17 mouse cellular contexts compared by ENCODE assay signal in the genomic region with DNA sequence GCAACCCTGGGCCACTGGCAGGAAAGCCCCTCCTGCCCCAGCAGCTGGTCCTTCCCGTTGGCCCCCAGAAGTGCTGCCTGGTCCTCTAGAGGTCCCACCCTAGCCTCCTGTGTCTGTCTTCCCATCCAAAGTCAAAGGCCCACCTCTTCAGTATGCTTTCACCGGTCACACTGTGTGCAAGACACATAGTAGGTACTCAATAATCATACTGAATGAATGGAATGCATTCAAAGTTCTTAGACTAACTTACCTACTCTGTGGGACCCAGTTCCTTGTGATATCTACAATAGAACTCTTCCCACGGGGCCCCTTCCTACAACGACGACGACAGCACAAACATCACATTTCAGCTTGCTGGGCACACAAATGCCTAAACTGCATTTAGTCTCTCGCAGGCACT. TPM values are rescaled to one million over a fixed set of nuclear protein-coding genes. Genes with fewer than 3 reads are reported as not detected.
DNase-seq lines count a peak whose midpoint lies in the region; ATAC-seq and TF ChIP-seq lines count a peak whose summit lies in the region.
"Had no signal": no experiment of that assay in that cellular context is flagged by ENCODE, and none has a peak within 500 bp of the region (broad histone marks: within the 10 kb centered on the region; RNA-seq: fewer than 3 reads in every experiment).

No protein-coding gene starts in this region.

- TF ChIP-seq POLR2A in cerebellum, adult 2 months (IDR thresholded peaks at IDR 0.05; ENCODE audit: borderline replicate concordance, insufficient read depth, low read length), result no peak
- no peak for TF ChIP-seq POLR2A in liver, adult 2 months (IDR thresholded peaks at IDR 0.05; ENCODE audit: extremely low read depth, insufficient read depth, low read length)

- no peaks in the 10 kb centered on the region for H3K27me3 ChIP-seq in cerebellum, adult 2 months (ENCODE audit: control insufficient read depth, insufficient read depth, low read length)
- H3K27me3 ChIP-seq in liver, adult 2 months (ENCODE audit: control insufficient read depth, insufficient read depth, low read length), result no peaks in the 10 kb centered on the region
- H3K27me3 ChIP-seq in hindbrain, embryonic 13.5 days, result peaks cover 51% of the 10 kb centered on the region
- H3K27me3 ChIP-seq in midbrain, embryonic 16.5 days (ENCODE audit: control insufficient read depth, insufficient read depth, low read depth, low read length), result peaks cover 21% of the 10 kb centered on the region

- H3K27ac ChIP-seq in cerebellum, adult 2 months (ENCODE audit: insufficient read depth, low read length), result no peak overlapping the region
- H3K27ac ChIP-seq in liver, adult 2 months (replicated peaks; ENCODE audit: insufficient read depth, low read depth, low read length), result peak overlapping the region; percentile 97
- no peak overlapping the region for H3K27ac ChIP-seq in hindbrain, embryonic 13.5 days
- no peak overlapping the region for H3K27ac ChIP-seq in midbrain, embryonic 16.5 days (ENCODE audit: low read length)
- H3K27ac ChIP-seq: embryonic facial prominence, embryonic 13.5 days; kidney, postnatal 0 days; liver, embryonic 13.5 days had no signal

- no peak for ATAC-seq in cerebellum, adult (ENCODE audit: insufficient number of reproducible peaks, low FRiP score, low TSS enrichment)
- ATAC-seq in hindbrain, embryonic 13.5 days (ENCODE audit: low FRiP score), result no peak
- ATAC-seq in midbrain, embryonic 16.5 days, result no peak
- ATAC-seq: intestine, postnatal 0 days had no signal

- TF ChIP-seq CTCF in cerebellum, adult 2 months (IDR thresholded peaks at IDR 0.05; ENCODE audit: borderline replicate concordance, insufficient read depth, low read depth, low read length), result no peak
- TF ChIP-seq CTCF in liver, adult 2 months (IDR thresholded peaks at IDR 0.05; ENCODE audit: low read depth, low read length), result no peak

- H3K36me3 ChIP-seq in liver, adult 2 months (ENCODE audit: control insufficient read depth, insufficient read depth, low read length), result peaks cover 14% of the 10 kb centered on the region; the same call in 1 of the 2 replicates
- no peaks in the 10 kb centered on the region for H3K36me3 ChIP-seq in hindbrain, embryonic 13.5 days
- no peaks in the 10 kb centered on the region for H3K36me3 ChIP-seq in midbrain, embryonic 16.5 days (ENCODE audit: control insufficient read depth, insufficient read depth, low read length)
- H3K36me3 ChIP-seq: embryonic facial prominence, embryonic 13.5 days; liver, embryonic 13.5 days had no signal

- H3K4me2 ChIP-seq in hindbrain, embryonic 13.5 days, result peak overlapping the region; percentile 74; the same call in 1 of the 2 replicates
- H3K4me2 ChIP-seq in midbrain, embryonic 16.5 days (ENCODE audit: low read length), result no peak overlapping the region

- peak overlapping the region; percentile 3 for H3K4me3 ChIP-seq in cerebellum, adult 2 months (replicated peaks; ENCODE audit: insufficient read depth, low read depth, low read length)
- peak overlapping the region; percentile 92 for H3K4me3 ChIP-seq in liver, adult 2 months (ENCODE audit: insufficient read depth, low read depth, low read length)
- peak overlapping the region; percentile 44; the same call in 1 of the 2 replicates for H3K4me3 ChIP-seq in hindbrain, embryonic 13.5 days
- H3K4me3 ChIP-seq in midbrain, embryonic 16.5 days (ENCODE audit: low read depth, low read length), result 0 out of 2 replicates have a peak overlapping the region, but pooled peaks have one; percentile 3
- H3K4me3 ChIP-seq: liver, embryonic 13.5 days had no signal

- WGBS in cerebellum, adult 2 months, result 75% methylated on average over 7 of the region's 7 CpGs
- 27% methylated on average over 7 of the region's 7 CpGs for WGBS in liver, adult 2 months
- WGBS in hindbrain, embryonic 13.5 days, result 80% methylated on average over 7 of the region's 7 CpGs
- WGBS in midbrain, embryonic 16.5 days, result 81% methylated on average over 7 of the region's 7 CpGs

- no peaks in the 10 kb centered on the region for H3K4me1 ChIP-seq in cerebellum, adult 2 months (ENCODE audit: control insufficient read depth, insufficient read depth, low read length)
- H3K4me1 ChIP-seq in liver, adult 2 months (ENCODE audit: control insufficient read depth, insufficient read depth, low read length), result peaks cover 42% of the 10 kb centered on the region
- H3K4me1 ChIP-seq in hindbrain, embryonic 13.5 days (replicated peaks), result peaks cover 58% of the 10 kb centered on the region
- H3K4me1 ChIP-seq in midbrain, embryonic 16.5 days (ENCODE audit: control insufficient read depth, insufficient read depth, low read length), result peaks cover 14% of the 10 kb centered on the region

- no peak for DNase-seq in cerebellum, adult 2 months
- DNase-seq in liver, adult 2 months (ENCODE audit: extremely low read depth, low read depth, low spot score), result peak; percentile 36
- no peak for DNase-seq in liver
- DNase-seq in adrenal gland, postnatal 10 days, result no peak
- no peak for DNase-seq in left cerebral cortex, postnatal 4 days
- DNase-seq: cerebellum, adult 11-12 months; heart, adult 18-20 months; liver, embryonic 13.5 days; spleen, adult 18-20 months; thymus, postnatal 25 days had no signal

- no peaks in the 10 kb centered on the region for H3K9me3 ChIP-seq in hindbrain, embryonic 13.5 days
- no peaks in the 10 kb centered on the region for H3K9me3 ChIP-seq in midbrain, embryonic 16.5 days (replicated peaks; ENCODE audit: control insufficient read depth, low read length, poor library complexity, severe bottlenecking)
- H3K9me3 ChIP-seq: embryonic facial prominence, embryonic 13.5 days; liver, embryonic 13.5 days had no signal

- peak overlapping the region; percentile 94 for H3K9ac ChIP-seq in liver, adult 2 months (ENCODE audit: low read depth, low read length)
- H3K9ac ChIP-seq in hindbrain, embryonic 13.5 days, result 0 out of 2 replicates have a peak overlapping the region, but pooled peaks have one; percentile 46
- no peak overlapping the region for H3K9ac ChIP-seq in midbrain, embryonic 16.5 days (ENCODE audit: low read depth, low read length)
- H3K9ac ChIP-seq: embryonic facial prominence, embryonic 13.5 days; liver, embryonic 13.5 days had no signal

- intact Hi-C loops in left cerebral cortex, postnatal 4 days (cut with DNase I), result no loop called here

- peaks cover 35% of the 10 kb centered on the region for H3K79me2 ChIP-seq in liver, adult 2 months (ENCODE audit: control insufficient read depth, insufficient read depth, low read length)

RNA-seq across cellular contexts. Expression of gene Slc38a3, which starts 4.0 kb away (rescaled TPM):
- 145 and 152 TPM in 2 replicates for polyA plus RNA-seq in cerebellum, adult 2 months (2012; rRNA removed)
- total RNA-seq in liver, adult 2 months (2014; rRNA removed), result 982 and 1,378 TPM in 2 replicates
- 3,567 and 4,585 TPM in 2 replicates for polyA plus RNA-seq in liver, adult 2 months (2012; rRNA removed)
- polyA plus RNA-seq in hindbrain, embryonic 13.5 days (2015; fragmentation: Nextera tagmentation; extraction: Ambion mirVana), result 25.3 and 26.2 TPM in 2 replicates
- 31.1 and 34.0 TPM in 2 replicates for polyA plus RNA-seq in midbrain, embryonic 16.5 days (2015; fragmentation: Nextera tagmentation; extraction: Ambion mirVana)
- total RNA-seq in adrenal gland, postnatal 10 days (2021), result 10 to 100 TPM; 42.0 to 95.1 TPM
- 10 to 100 TPM; 65.0 to 68.4 TPM for total RNA-seq in left cerebral cortex, postnatal 4 days (2021)

RNA-seq across cellular contexts. Expression of gene Gnat1, which starts 14.2 kb away (rescaled TPM):
- polyA plus RNA-seq in cerebellum, adult 2 months (2012; rRNA removed), result 0.15 and 0.36 TPM in 2 replicates
- 3.2 and 6.3 TPM in 2 replicates for total RNA-seq in liver, adult 2 months (2014; rRNA removed)
- 5.5 and 7.1 TPM in 2 replicates for polyA plus RNA-seq in liver, adult 2 months (2012; rRNA removed)
- 1.8 TPM in 2 replicates for polyA plus RNA-seq in hindbrain, embryonic 13.5 days (2015; fragmentation: Nextera tagmentation; extraction: Ambion mirVana)
- 1.6 and 2.2 TPM in 2 replicates for polyA plus RNA-seq in midbrain, embryonic 16.5 days (2015; fragmentation: Nextera tagmentation; extraction: Ambion mirVana)
- total RNA-seq in adrenal gland, postnatal 10 days (2021), result under 1 TPM; 0.33 to 0.42 TPM
- total RNA-seq in left cerebral cortex, postnatal 4 days (2021), result 1 to 10 TPM in 1 of 2 experiments, under 1 TPM in 1; 0.30 to 1.1 TPM
- total RNA-seq: gastrocnemius, adult 18-20 months; heart, adult 18-20 months had no signal

RNA-seq across cellular contexts. Expression of gene Gnai2, which starts 30.1 kb away (rescaled TPM):
- polyA plus RNA-seq in cerebellum, adult 2 months (2012; rRNA removed), result 273 and 301 TPM in 2 replicates
- 31.6 and 44.8 TPM in 2 replicates for total RNA-seq in liver, adult 2 months (2014; rRNA removed)
- 117 and 122 TPM in 2 replicates for polyA plus RNA-seq in liver, adult 2 months (2012; rRNA removed)
- 335 and 338 TPM in 2 replicates for polyA plus RNA-seq in hindbrain, embryonic 13.5 days (2015; fragmentation: Nextera tagmentation; extraction: Ambion mirVana)
- polyA plus RNA-seq in midbrain, embryonic 16.5 days (2015; fragmentation: Nextera tagmentation; extraction: Ambion mirVana), result 278 and 281 TPM in 2 replicates
- 100 to 1,000 TPM; 292 to 327 TPM for total RNA-seq in adrenal gland, postnatal 10 days (2021)
- 100 to 1,000 TPM; 302 to 303 TPM for total RNA-seq in left cerebral cortex, postnatal 4 days (2021)

RNA-seq across cellular contexts. Expression of gene Sema3f, which starts 45.0 kb away (rescaled TPM):
- polyA plus RNA-seq in cerebellum, adult 2 months (2012; rRNA removed), result 30.4 and 31.8 TPM in 2 replicates
- 3.5 and 4.6 TPM in 2 replicates for total RNA-seq in liver, adult 2 months (2014; rRNA removed)
- 6.7 and 8.9 TPM in 2 replicates for polyA plus RNA-seq in liver, adult 2 months (2012; rRNA removed)
- polyA plus RNA-seq in hindbrain, embryonic 13.5 days (2015; fragmentation: Nextera tagmentation; extraction: Ambion mirVana), result 16.4 and 17.0 TPM in 2 replicates
- polyA plus RNA-seq in midbrain, embryonic 16.5 days (2015; fragmentation: Nextera tagmentation; extraction: Ambion mirVana), result 16.6 and 19.2 TPM in 2 replicates
- total RNA-seq in adrenal gland, postnatal 10 days (2021), result 10 to 100 TPM; 20.2 to 24.8 TPM
- 10 to 100 TPM; 44.6 to 52.6 TPM for total RNA-seq in left cerebral cortex, postnatal 4 days (2021)

RNA-seq across cellular contexts. Expression of gene Sema3b, which starts 56.3 kb away (rescaled TPM):
- 3.9 and 6.4 TPM in 2 replicates for polyA plus RNA-seq in cerebellum, adult 2 months (2012; rRNA removed)
- total RNA-seq in liver, adult 2 months (2014; rRNA removed), result 0.13 and 0.37 TPM in 2 replicates
- 0.68 and 0.83 TPM in 2 replicates for polyA plus RNA-seq in liver, adult 2 months (2012; rRNA removed)
- polyA plus RNA-seq in hindbrain, embryonic 13.5 days (2015; fragmentation: Nextera tagmentation; extraction: Ambion mirVana), result 3.4 and 4.2 TPM in 2 replicates
- polyA plus RNA-seq in midbrain, embryonic 16.5 days (2015; fragmentation: Nextera tagmentation; extraction: Ambion mirVana), result 3.7 and 3.9 TPM in 2 replicates
- total RNA-seq in adrenal gland, postnatal 10 days (2021), result 10 to 100 TPM in 1 of 2 experiments, 1 to 10 TPM in 1; 9.5 to 13.2 TPM
- total RNA-seq in left cerebral cortex, postnatal 4 days (2021), result 1 to 10 TPM; 3.9 to 5.6 TPM

Comparison
In these comparisons a context has a peak if more than half of its experiments do, and no peak if none do; other contexts are left out.
1. H3K4me3 ChIP-seq: peak in every context shown above with its lines; median percentile 92 in liver, adult 2 months; 44 in hindbrain, embryonic 13.5 days; 3 in cerebellum, adult 2 months; 3 in midbrain, embryonic 16.5 days.
2. RNA of gene Slc38a3, which starts 4.0 kb away (polyA plus RNA-seq): 3,567 to 4,585 TPM in liver, adult 2 months; 145 to 152 TPM in cerebellum, adult 2 months, 31.1 to 34.0 TPM in midbrain, embryonic 16.5 days and 25.3 to 26.2 TPM in hindbrain, embryonic 13.5 days; every median in the first group is over 10 times any median in the second.